Mouse (Mus musculus): Measurements from ENCODE around the gene Efemp2. TPM values are rescaled to one million over a fixed set of nuclear protein-coding genes. Genes with fewer than 3 reads are reported as not detected.
A peak's percentile ranks its signal among the peaks of the same experiment; 100 is the strongest.

The Efemp2 gene
- polyA plus RNA-seq, 1 experiment from 2014 or later, result 92.3 TPM

DNA sequence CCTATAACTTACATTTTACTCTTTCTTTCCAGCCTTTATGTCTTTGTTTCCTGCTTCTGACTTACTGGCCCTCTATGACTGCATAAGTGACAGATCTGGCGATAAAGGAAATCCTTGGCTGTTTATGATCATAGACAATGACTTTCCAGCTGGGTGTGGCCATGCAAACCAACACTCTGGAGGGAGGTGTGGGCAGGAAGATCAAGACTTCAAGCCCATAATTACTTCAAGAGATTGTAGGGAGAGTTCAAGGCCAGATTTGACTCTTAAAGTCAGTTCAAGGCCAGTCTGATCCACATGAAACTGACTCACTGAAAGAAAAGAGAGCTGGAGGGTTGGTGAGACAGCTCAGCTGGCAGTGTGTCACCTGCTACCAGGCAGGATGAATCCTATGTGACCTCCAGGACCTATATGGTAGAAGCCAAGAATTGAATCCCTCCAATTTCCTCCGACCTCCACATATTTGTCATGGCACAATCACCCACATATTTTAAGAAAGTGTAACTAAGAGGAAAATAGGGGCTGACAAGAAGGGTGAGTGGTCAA, 26.6 kb downstream of the Efemp2 start:
- no peak for DNase-seq (ENCODE audit: low spot score)
- WGBS, result 85% methylated on average over 2 of the region's 2 CpGs
- H3K4me3 ChIP-seq, result no peak overlapping the region
- H3K4me1 ChIP-seq, result peaks cover 13% of the 10 kb centered on the region; the same call in 1 of the 2 replicates
- no peaks in the 10 kb centered on the region for H3K27me3 ChIP-seq (ENCODE audit: insufficient read depth, poor library complexity, severe bottlenecking)
- H3K27ac ChIP-seq, result no peak overlapping the region
- peaks cover 38% of the 10 kb centered on the region for H3K36me3 ChIP-seq
- H3K9me3 ChIP-seq, result no peaks in the 10 kb centered on the region

DNA sequence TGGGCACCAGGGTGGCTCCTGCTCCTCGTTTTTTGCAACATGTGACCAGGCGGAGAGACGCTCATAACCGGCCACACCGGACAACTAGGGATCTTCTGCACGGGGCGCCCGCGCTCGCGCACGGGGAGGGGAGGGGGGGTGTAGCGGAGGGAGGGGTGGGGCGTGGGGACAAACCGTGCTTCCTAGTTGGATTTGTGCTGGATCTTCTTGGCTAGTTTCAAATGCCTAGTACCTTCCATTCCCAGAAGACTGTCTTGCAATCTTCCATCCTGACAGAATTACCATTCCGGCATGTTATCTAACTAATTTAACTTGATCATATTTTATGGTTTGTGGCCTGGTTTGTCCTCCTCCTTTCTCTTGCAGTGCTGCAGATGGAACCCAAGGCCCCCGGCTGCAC, 29.9 kb downstream of the Efemp2 start, which contains the start of gene 1700020D05Rik:
Gene 1700020D05Rik, minus strand, starts transcription at position 101 of the 400 bp plus-strand sequence.
- WGBS, result 57% methylated on average over 14 of the region's 17 CpGs
- H3K27ac ChIP-seq, result no peak within 1 kb of the TSS
- H3K9me3 ChIP-seq, result no peaks in the 10 kb centered on the region
- H3K4me3 ChIP-seq, result no peak within 1 kb of the TSS
- no peak for DNase-seq (ENCODE audit: low spot score)
- H3K27me3 ChIP-seq (ENCODE audit: insufficient read depth, poor library complexity, severe bottlenecking), result no peaks in the 10 kb centered on the region
- H3K4me1 ChIP-seq, result 0 out of 2 replicates have a peak, but pooled peaks cover 6% of the 10 kb centered on the region
- H3K36me3 ChIP-seq, result peaks cover 7% of the 10 kb centered on the region; the same call in 1 of the 2 replicates

DNA sequence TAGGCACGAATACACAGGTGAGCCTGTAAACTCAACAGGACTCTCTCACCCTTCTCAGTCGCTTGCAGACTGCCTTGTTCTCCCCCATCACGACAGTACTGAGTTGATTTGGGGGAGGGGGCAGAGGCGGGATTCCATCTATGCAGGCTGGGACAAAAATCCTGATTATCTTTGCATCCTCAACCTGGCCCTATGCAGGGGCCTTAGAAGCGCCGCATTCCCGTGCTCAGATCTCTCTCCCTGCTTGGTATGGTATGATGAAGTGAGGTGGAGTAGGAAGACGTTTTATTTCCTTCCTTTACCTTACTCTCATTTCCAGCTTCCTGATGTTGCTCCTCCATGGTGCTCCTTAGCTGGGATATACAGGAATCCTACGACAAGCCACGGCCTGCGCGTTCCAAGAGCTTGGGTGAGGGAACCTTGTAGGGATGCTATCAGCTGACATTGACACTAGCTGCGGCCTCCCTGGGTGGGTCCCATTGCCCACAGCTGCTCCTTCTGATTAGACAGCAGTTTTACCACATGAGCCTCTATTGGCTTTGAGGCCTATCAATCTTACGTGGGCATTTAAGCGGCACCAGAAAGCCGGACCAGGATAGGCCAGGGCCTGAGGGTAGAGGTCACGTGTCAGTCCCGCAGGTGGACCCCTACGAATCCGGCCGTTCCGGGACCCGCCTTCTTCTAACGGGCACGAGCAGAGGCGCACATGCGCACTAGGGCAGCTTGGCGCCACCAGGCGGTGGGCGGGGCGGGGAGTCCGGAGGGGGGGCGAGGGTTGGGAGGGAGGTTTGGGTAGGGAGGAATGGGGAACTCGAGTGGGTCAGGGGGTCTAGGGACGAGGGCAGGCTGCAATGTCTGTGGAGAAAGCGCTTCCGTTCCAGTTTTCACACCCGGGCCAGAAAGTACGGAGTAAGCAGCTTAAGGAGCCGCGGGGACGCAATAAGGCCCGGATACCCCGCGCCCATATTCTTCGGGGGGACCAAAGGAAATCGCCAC, 36.6 kb downstream of the Efemp2 start, which contains the start of gene Snx32:
Gene Snx32, minus strand, starts transcription at position 508 of the 996 bp plus-strand sequence.
- H3K27me3 ChIP-seq (ENCODE audit: insufficient read depth, poor library complexity, severe bottlenecking), result no peaks in the 10 kb centered on the region
- peak; percentile 99 for DNase-seq (ENCODE audit: low spot score)
- peak within 1 kb of the TSS; percentile 68 for H3K4me3 ChIP-seq
- H3K9me3 ChIP-seq, result no peaks in the 10 kb centered on the region
- H3K36me3 ChIP-seq, result no peaks in the 10 kb centered on the region; the same call in 1 of the 2 replicates
- H3K4me1 ChIP-seq, result peaks cover 27% of the 10 kb centered on the region
- 2% methylated on average over 47 of the region's 47 CpGs for WGBS
- H3K27ac ChIP-seq, result peak within 1 kb of the TSS; percentile 89

DNA sequence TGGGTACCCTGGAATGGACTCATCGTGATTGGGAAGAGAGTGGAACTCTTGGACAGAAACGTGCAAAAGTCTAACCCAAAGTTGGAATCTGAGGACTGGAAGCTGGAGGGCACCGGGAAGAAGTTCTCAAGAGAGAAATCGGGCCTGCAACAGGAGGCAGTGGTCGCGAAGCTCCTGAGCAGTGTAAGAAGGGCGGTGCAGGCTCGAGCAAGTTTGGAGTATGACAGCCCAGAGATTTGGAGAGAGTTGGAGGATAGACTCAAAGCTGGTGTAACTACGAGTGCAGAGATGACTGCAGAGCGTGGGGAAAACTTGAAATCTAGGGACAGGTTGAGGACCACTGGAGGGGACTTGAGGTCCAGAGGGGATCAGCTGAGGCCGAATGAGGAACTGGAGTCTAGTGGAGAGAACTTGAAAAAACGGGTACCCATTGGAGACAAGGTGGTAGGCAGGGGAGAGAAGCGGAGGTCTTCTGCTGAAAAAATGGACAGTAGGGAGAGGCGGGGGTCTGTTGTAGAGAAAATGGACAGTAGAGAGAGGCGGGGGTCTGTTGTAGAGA, 37.4 kb downstream of the Efemp2 start:
- Histone ChIP-seq H3K27me3 (ENCODE audit: insufficient read depth, poor library complexity, severe bottlenecking) (no peaks in the 10 kb centered on the region), H3K4me3 (peak overlapping the region; percentile 68), H3K36me3 (no peaks in the 10 kb centered on the region; the same call in 1 of the 2 replicates), H3K27ac (peak overlapping the region; percentile 89), H3K4me1 (peaks cover 25% of the 10 kb centered on the region), H3K9me3 (no peaks in the 10 kb centered on the region)
- WGBS, result 49% methylated on average over 15 of the region's 15 CpGs
- DNase-seq (ENCODE audit: low spot score), result no peak

DNA sequence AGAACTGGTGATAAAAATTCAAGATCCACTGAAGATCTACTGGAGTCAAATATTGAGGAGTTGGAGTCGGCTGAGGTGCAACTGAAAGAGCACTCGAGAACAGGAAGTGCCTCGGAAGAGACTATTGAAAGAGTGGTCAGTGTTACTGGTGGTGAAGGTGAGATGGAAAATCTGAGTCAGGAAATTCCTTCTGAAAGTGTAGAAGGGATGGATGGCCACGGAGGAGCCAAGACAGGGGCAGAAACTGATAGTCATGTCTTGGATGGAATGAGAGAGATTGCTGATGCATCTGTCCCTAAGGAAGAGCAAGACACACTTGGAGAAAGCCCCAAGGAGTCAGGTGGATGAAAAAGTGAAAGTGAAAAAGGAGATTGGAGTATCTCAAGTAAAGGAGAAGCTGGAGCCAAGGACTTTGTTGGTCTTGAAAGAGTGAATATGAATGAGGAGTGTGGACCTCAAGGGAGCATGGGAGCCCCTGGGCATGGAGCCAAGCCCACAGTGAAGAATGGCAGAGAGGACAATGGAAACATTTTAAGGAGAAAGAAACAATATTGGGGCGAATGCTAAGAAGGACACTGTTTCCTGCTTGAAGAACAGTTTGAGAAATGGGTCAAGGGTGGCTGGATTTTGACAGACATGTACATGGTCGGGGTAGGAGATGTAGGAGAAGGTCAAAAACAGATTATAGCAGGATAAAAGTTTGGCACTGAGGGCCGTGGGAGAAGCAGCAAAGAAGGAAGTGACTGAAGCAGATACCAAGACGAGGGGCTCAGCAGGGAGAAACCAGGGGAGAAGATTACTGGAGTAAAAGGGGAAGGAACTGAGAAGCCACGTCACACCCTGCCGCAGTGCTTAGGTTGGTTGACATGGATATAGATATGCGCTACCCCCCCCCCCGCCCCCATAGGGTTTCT, 38.6 kb downstream of the Efemp2 start:
- H3K27me3 ChIP-seq (ENCODE audit: insufficient read depth, poor library complexity, severe bottlenecking), result no peaks in the 10 kb centered on the region
- DNase-seq (ENCODE audit: low spot score), result no peak
- H3K27ac ChIP-seq, result no peak overlapping the region
- WGBS, result 75% methylated on average over 12 of the region's 12 CpGs
- peaks cover 24% of the 10 kb centered on the region for H3K4me1 ChIP-seq
- no peaks in the 10 kb centered on the region for H3K9me3 ChIP-seq
- no peak overlapping the region for H3K4me3 ChIP-seq
- H3K36me3 ChIP-seq, result no peaks in the 10 kb centered on the region; the same call in 1 of the 2 replicates

DNA sequence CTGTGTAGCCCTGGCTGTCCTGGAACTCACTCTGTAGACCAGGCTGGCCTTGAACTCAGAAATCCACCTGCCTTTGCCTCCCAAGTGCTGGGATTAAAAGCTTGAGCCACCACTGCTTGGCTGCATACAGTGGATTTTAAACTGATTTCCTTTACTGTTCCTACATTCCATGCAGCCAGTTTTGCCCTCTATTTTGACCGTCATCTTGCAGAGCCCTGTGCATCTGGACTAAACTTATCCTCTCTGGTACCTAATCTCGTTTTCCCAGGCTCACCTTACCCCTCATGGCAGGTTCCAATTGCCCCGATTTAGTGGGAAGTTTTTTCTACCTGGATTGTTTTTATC, 39.2 kb downstream of the Efemp2 start:
- no peaks in the 10 kb centered on the region for H3K27me3 ChIP-seq (ENCODE audit: insufficient read depth, poor library complexity, severe bottlenecking)
- no peak overlapping the region for H3K4me3 ChIP-seq
- no peaks in the 10 kb centered on the region; the same call in 1 of the 2 replicates for H3K36me3 ChIP-seq
- no peak for DNase-seq (ENCODE audit: low spot score)
- WGBS, result 81% methylated on average over 3 of the region's 3 CpGs
- peaks cover 24% of the 10 kb centered on the region for H3K4me1 ChIP-seq
- H3K9me3 ChIP-seq, result no peaks in the 10 kb centered on the region
- H3K27ac ChIP-seq, result no peak overlapping the region

DNA sequence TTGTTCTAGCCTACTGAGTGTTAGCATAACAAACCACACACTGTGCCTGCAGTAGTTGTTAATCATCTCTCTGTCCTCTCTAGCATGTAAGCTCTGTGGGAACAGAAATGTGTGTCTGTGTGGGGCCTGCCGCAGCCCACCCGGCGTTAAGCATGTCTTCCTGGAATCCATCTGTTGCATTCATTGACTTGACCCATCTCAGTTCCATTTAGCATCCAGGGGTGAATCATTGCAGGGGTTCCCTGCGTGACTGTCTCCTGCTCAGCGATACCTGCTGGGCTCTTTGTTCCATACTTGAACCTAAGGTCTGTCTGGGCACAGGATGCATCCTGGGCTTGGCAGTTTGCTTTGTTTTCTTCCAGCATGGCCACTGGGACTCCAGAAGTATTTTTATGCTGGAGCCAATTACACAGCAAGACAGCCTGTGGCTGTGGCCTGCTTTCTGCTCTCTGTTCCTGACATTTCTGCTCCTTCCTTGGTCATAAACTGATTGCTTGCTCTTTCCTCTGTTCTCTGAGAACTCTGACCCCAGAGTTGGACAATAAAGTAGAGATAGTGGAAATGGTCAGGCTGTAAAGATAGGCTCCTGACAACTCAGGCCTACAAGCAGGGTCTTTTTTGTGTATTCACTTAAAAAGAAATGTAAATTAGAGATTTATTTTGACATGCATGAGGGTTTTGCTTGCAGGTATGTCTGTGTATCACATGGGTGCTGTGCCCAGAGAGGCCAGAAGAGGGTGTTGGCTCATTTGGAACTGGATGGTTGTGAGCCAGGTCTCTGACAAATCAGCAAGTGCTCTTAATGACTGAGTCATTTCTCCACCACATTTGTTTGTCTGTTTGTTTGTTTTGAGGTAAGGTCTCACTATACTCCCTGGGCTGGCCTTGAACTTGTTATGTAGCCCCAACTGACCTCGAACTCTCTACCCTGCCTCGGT, 42.4 kb downstream of the Efemp2 start:
- no peak for DNase-seq (ENCODE audit: low spot score)
- WGBS, result 85% methylated on average over 7 of the region's 7 CpGs
- Histone ChIP-seq H3K27ac (no peak overlapping the region), H3K9me3 (no peaks in the 10 kb centered on the region), H3K27me3 (ENCODE audit: insufficient read depth, poor library complexity, severe bottlenecking) (no peaks in the 10 kb centered on the region), H3K4me3 (no peak overlapping the region), H3K4me1 (peaks cover 6% of the 10 kb centered on the region; the same call in 1 of the 2 replicates), H3K36me3 (no peaks in the 10 kb centered on the region)

DNA sequence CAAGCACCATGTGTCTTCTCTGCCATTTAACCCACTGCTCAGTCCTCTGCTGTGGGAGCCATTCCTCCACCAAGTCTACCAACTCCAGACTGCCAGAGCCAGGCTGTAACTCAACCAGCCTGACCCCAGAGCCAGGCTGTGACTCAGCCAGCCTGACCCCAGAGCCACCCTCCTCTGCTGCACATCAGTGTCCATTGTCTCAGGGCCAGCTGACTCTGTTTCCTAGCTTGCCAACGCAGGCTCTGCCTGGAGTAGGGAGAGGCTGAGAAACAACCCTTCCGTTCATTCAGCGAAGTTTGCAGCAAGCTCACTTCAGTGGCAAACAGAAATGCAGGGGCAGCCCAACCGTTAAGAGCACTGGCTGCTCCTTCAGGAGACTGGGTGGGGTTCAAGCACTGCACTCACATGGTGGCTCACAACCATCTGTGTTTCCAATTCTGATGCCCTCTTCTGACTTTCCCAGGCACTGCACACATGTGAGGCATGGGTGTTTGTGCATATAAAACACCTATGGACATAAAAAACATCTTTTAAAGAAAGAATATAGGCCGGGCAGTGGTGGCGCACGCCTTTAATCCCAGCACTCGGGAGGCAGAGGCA, 43.3 kb downstream of the Efemp2 start:
- 79% methylated on average over 8 of the region's 8 CpGs for WGBS
- H3K4me3 ChIP-seq, result no peak overlapping the region
- H3K27me3 ChIP-seq (ENCODE audit: insufficient read depth, poor library complexity, severe bottlenecking), result no peaks in the 10 kb centered on the region
- no peak overlapping the region for H3K27ac ChIP-seq
- no peak for DNase-seq (ENCODE audit: low spot score)
- H3K9me3 ChIP-seq, result no peaks in the 10 kb centered on the region
- no peaks in the 10 kb centered on the region for H3K36me3 ChIP-seq
- H3K4me1 ChIP-seq, result 0 out of 2 replicates have a peak, but pooled peaks cover 4% of the 10 kb centered on the region

DNA sequence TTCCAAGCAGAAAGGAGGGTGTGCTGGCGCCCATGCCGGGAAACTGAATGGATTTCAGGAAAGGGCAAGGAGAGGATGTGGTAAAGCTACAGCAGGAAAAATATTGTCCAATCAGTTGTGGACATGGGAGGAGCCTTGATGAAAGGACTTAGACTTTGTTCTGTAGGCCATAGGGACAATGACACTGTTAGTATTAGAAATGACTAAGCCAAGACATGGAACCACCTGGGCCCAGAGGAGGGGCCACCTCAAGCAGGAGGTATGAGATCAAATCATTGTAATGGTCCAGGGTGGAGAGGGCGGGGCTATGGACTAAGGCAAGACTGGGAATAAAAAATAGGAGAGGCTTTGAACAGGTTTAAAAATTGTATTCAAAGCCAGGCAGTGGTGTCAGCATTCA, 45.0 kb downstream of the Efemp2 start:
- H3K4me1 ChIP-seq, result no peaks in the 10 kb centered on the region
- no peaks in the 10 kb centered on the region for H3K9me3 ChIP-seq
- no peak overlapping the region for H3K27ac ChIP-seq
- no peaks in the 10 kb centered on the region for H3K36me3 ChIP-seq
- no peak overlapping the region for H3K4me3 ChIP-seq
- WGBS, result 83% methylated on average over 3 of the region's 3 CpGs
- no peaks in the 10 kb centered on the region for H3K27me3 ChIP-seq (ENCODE audit: insufficient read depth, poor library complexity, severe bottlenecking)
- DNase-seq (ENCODE audit: low spot score), result no peak

DNA sequence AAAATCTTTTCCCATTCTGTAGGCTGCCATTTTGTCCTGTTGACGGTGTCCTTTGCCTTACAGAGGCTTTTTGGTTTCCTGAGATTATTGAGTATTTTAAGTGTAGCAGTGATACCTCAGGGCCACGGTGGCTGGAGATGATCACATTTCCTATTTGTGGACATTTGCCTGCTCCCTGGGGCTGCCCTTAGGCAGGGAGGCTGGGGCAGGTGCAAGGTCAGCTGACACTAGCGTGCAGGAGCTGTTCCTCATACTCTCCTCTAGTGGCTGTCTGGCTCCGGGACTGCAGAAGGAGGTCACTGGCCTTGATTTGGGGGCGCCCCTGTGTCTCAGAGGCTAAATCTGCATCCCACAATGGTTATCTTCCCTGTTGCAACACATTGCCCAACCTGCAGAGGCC, 51.5 kb downstream of the Efemp2 start:
- Histone ChIP-seq H3K9me3 (no peaks in the 10 kb centered on the region), H3K27ac (no peak overlapping the region), H3K36me3 (no peaks in the 10 kb centered on the region), H3K27me3 (ENCODE audit: insufficient read depth, poor library complexity, severe bottlenecking) (peaks cover 2% of the 10 kb centered on the region), H3K4me1 (peaks cover 11% of the 10 kb centered on the region), H3K4me3 (no peak overlapping the region)
- WGBS, result 68% methylated on average over 5 of the region's 5 CpGs
- DNase-seq (ENCODE audit: low spot score), result no peak

Data from heart, embryonic 10.5 days (tissue).